Mouse (Mus musculus): ENCODE results near the gene Fgfr1op2.

Fgfr1op2 gene

GRCm38 (mm10) chr6:146578111-146578531 lies 1.1 kb downstream of the Fgfr1op2 start:
- no peak for TF ChIP-seq GATA4 (IDR thresholded peaks at IDR 0.05; ENCODE audit: insufficient replicate concordance, low read length)

GRCm38 (mm10) chr6:146578586-146578985 lies 1.6 kb downstream of the Fgfr1op2 start:
- TF ChIP-seq GATA4 (IDR thresholded peaks at IDR 0.05; ENCODE audit: insufficient replicate concordance, low read length), result no peak

GRCm38 (mm10) chr6:146580381-146580926 lies 3.5 kb downstream of the Fgfr1op2 start:
- no peak for TF ChIP-seq GATA4 (IDR thresholded peaks at IDR 0.05; ENCODE audit: insufficient replicate concordance, low read length)

- TF ChIP-seq GATA4 (IDR thresholded peaks at IDR 0.05; ENCODE audit: insufficient replicate concordance, low read length), result no peak
Measured at GRCm38 (mm10) chr6:146583366-146584046, 6.5 kb downstream of the Fgfr1op2 start.

- TF ChIP-seq GATA4 (IDR thresholded peaks at IDR 0.05; ENCODE audit: insufficient replicate concordance, low read length), result no peak
Measured at GRCm38 (mm10) chr6:146585134-146585533, 8.1 kb downstream of the Fgfr1op2 start.

GRCm38 (mm10) chr6:146602601-146603000 lies 25.6 kb downstream of the Fgfr1op2 start:
- no peak for TF ChIP-seq GATA4 (IDR thresholded peaks at IDR 0.05; ENCODE audit: insufficient replicate concordance, low read length)

- no peak for TF ChIP-seq GATA4 (IDR thresholded peaks at IDR 0.05; ENCODE audit: insufficient replicate concordance, low read length)
Measured at GRCm38 (mm10) chr6:146603651-146604050, 26.6 kb downstream of the Fgfr1op2 start.

- TF ChIP-seq GATA4 (IDR thresholded peaks at IDR 0.05; ENCODE audit: insufficient replicate concordance, low read length), result no peak
Measured at GRCm38 (mm10) chr6:146611385-146611784, 34.4 kb downstream of the Fgfr1op2 start.

GRCm38 (mm10) chr6:146611897-146612296 lies 34.9 kb downstream of the Fgfr1op2 start:
- no peak for TF ChIP-seq GATA4 (IDR thresholded peaks at IDR 0.05; ENCODE audit: insufficient replicate concordance, low read length)

- no peak for TF ChIP-seq GATA4 (IDR thresholded peaks at IDR 0.05; ENCODE audit: insufficient replicate concordance, low read length)
Measured at GRCm38 (mm10) chr6:146612736-146613135, 35.7 kb downstream of the Fgfr1op2 start.

- no peak for TF ChIP-seq GATA4 (IDR thresholded peaks at IDR 0.05; ENCODE audit: insufficient replicate concordance, low read length)
Measured at GRCm38 (mm10) chr6:146613907-146614306, 36.9 kb downstream of the Fgfr1op2 start.

GRCm38 (mm10) chr6:146614541-146614940 lies 37.5 kb downstream of the Fgfr1op2 start:
- TF ChIP-seq GATA4 (IDR thresholded peaks at IDR 0.05; ENCODE audit: insufficient replicate concordance, low read length), result no peak

GRCm38 (mm10) chr6:146615891-146616290 lies 38.9 kb downstream of the Fgfr1op2 start:
- no peak for TF ChIP-seq GATA4 (IDR thresholded peaks at IDR 0.05; ENCODE audit: insufficient replicate concordance, low read length)

- no peak for TF ChIP-seq GATA4 (IDR thresholded peaks at IDR 0.05; ENCODE audit: insufficient replicate concordance, low read length)
Measured at GRCm38 (mm10) chr6:146616670-146617069, 39.7 kb downstream of the Fgfr1op2 start.

GRCm38 (mm10) chr6:146628123-146628522 lies 51.1 kb downstream of the Fgfr1op2 start:
- no peak for TF ChIP-seq GATA4 (IDR thresholded peaks at IDR 0.05; ENCODE audit: insufficient replicate concordance, low read length)

GRCm38 (mm10) chr6:146629781-146630756 lies 53.1 kb downstream of the Fgfr1op2 start:
- TF ChIP-seq GATA4 (IDR thresholded peaks at IDR 0.05; ENCODE audit: insufficient replicate concordance, low read length), result no peak

Measured in liver, adult (tissue).